Mouse (Mus musculus): ENCODE measurements around the gene Eif4b. TPM values are rescaled to one million over a fixed set of nuclear protein-coding genes. Genes with fewer than 3 reads are reported as not detected.

The Eif4b gene
- polyA plus RNA-seq, 2 experiments = 133 to 199 TPM

- 0 out of 2 replicates have a peak, but pooled peaks cover 4% of the 10 kb centered on the region for H3K4me1 ChIP-seq (ENCODE audit: control insufficient read depth, insufficient read depth, low read length)
- peaks cover 38% of the 10 kb centered on the region for H3K36me3 ChIP-seq (ENCODE audit: control insufficient read depth, insufficient read depth, low read length)
- H3K4me2 ChIP-seq (replicated peaks; ENCODE audit: low read depth, low read length, severe bottlenecking) = no peak overlapping the region
- no peaks in the 10 kb centered on the region for H3K9me3 ChIP-seq (ENCODE audit: control insufficient read depth, low read length)
- 90% methylated on average over 2 of the region's 2 CpGs for WGBS
- H3K4me3 ChIP-seq (replicated peaks; ENCODE audit: low read length) = no peak overlapping the region
- no peak for TF ChIP-seq POLR2A (IDR thresholded peaks at IDR 0.05; ENCODE audit: borderline replicate concordance, extremely low read depth, insufficient read depth, insufficient read length)
- DNase-seq (ENCODE audit: low spot score) (no peak), ATAC-seq (ENCODE audit: low FRiP score, low read depth) (no peak)
- no peaks in the 10 kb centered on the region for H3K27me3 ChIP-seq (ENCODE audit: control insufficient read depth, insufficient read depth, low read length)
- H3K27ac ChIP-seq (replicated peaks; ENCODE audit: low read depth, low read length) = no peak overlapping the region
- H3K9ac ChIP-seq (ENCODE audit: low read depth, low read length, severe bottlenecking) = peak overlapping the region; percentile 76; the same call in 1 of the 2 replicates
Observed at GRCm38 (mm10) chr15:102134709-102135108, 61.1 kb downstream of the Eif4b start.

GRCm38 (mm10) chr15:102135522-102136128, 62.1 kb downstream of the Eif4b start:
- H3K27ac ChIP-seq (replicated peaks; ENCODE audit: low read depth, low read length) = peak overlapping the region; percentile 29; the same call in 1 of the 2 replicates
- ATAC-seq (ENCODE audit: low FRiP score, low read depth) (peak; percentile 73; the same call in 1 of the 2 replicates), DNase-seq (ENCODE audit: low spot score) (no peak)
- no peaks in the 10 kb centered on the region for H3K9me3 ChIP-seq (ENCODE audit: control insufficient read depth, low read length)
- peak overlapping the region; percentile 57 for H3K4me2 ChIP-seq (replicated peaks; ENCODE audit: low read depth, low read length, severe bottlenecking)
- H3K27me3 ChIP-seq (ENCODE audit: control insufficient read depth, insufficient read depth, low read length) = no peaks in the 10 kb centered on the region
- no peak for TF ChIP-seq POLR2A (IDR thresholded peaks at IDR 0.05; ENCODE audit: borderline replicate concordance, extremely low read depth, insufficient read depth, insufficient read length)
- peak overlapping the region; percentile 77 for H3K4me3 ChIP-seq (replicated peaks; ENCODE audit: low read length)
- 0 out of 2 replicates have a peak, but pooled peaks cover 4% of the 10 kb centered on the region for H3K4me1 ChIP-seq (ENCODE audit: control insufficient read depth, insufficient read depth, low read length)
- peaks cover 29% of the 10 kb centered on the region for H3K36me3 ChIP-seq (ENCODE audit: control insufficient read depth, insufficient read depth, low read length)
- 4% methylated on average over 19 of the region's 35 CpGs for WGBS
- H3K9ac ChIP-seq (ENCODE audit: low read depth, low read length, severe bottlenecking) = peak overlapping the region; percentile 76

GRCm38 (mm10) chr15:102136129-102136758, 62.7 kb downstream of the Eif4b start, which contains the start of gene Spryd3:
TSS of gene Spryd3 (minus strand) at chr15:102136234.
- DNase-seq (ENCODE audit: low spot score) (peak; percentile 92), ATAC-seq (ENCODE audit: low FRiP score, low read depth) (peak; percentile 99)
- Histone ChIP-seq H3K9me3 (ENCODE audit: control insufficient read depth, low read length) (no peaks in the 10 kb centered on the region), H3K27ac (replicated peaks; ENCODE audit: low read depth, low read length) (peak within 1 kb of the TSS; percentile 67; the same call in 1 of the 2 replicates), H3K4me3 (replicated peaks; ENCODE audit: low read length) (peak within 1 kb of the TSS; percentile 77), H3K4me1 (ENCODE audit: control insufficient read depth, insufficient read depth, low read length) (0 out of 2 replicates have a peak, but pooled peaks cover 4% of the 10 kb centered on the region), H3K9ac (ENCODE audit: low read depth, low read length, severe bottlenecking) (peak within 1 kb of the TSS; percentile 76), H3K27me3 (ENCODE audit: control insufficient read depth, insufficient read depth, low read length) (no peaks in the 10 kb centered on the region), H3K36me3 (ENCODE audit: control insufficient read depth, insufficient read depth, low read length) (peaks cover 23% of the 10 kb centered on the region), H3K4me2 (replicated peaks; ENCODE audit: low read depth, low read length, severe bottlenecking) (peak within 1 kb of the TSS; percentile 84)
- WGBS = 2% methylated on average over 45 of the region's 50 CpGs
- peak; percentile 83; the same call in 1 of the 2 replicates for TF ChIP-seq POLR2A (IDR thresholded peaks at IDR 0.05; ENCODE audit: borderline replicate concordance, extremely low read depth, insufficient read depth, insufficient read length)

- DNase-seq (ENCODE audit: low spot score) (no peak), ATAC-seq (ENCODE audit: low FRiP score, low read depth) (no peak)
- no peaks in the 10 kb centered on the region for H3K9me3 ChIP-seq (ENCODE audit: control insufficient read depth, low read length)
- H3K4me2 ChIP-seq (replicated peaks; ENCODE audit: low read depth, low read length, severe bottlenecking) = no peak overlapping the region
- no peak overlapping the region for H3K27ac ChIP-seq (replicated peaks; ENCODE audit: low read depth, low read length)
- WGBS = 90% methylated on average over 5 of the region's 5 CpGs
- H3K4me3 ChIP-seq (replicated peaks; ENCODE audit: low read length) = no peak overlapping the region
- H3K36me3 ChIP-seq (ENCODE audit: control insufficient read depth, insufficient read depth, low read length) = no peaks in the 10 kb centered on the region
- peaks cover 22% of the 10 kb centered on the region for H3K27me3 ChIP-seq (ENCODE audit: control insufficient read depth, insufficient read depth, low read length)
- no peak overlapping the region for H3K9ac ChIP-seq (ENCODE audit: low read depth, low read length, severe bottlenecking)
- H3K4me1 ChIP-seq (ENCODE audit: control insufficient read depth, insufficient read depth, low read length) = peaks cover 13% of the 10 kb centered on the region
- TF ChIP-seq POLR2A (IDR thresholded peaks at IDR 0.05; ENCODE audit: borderline replicate concordance, extremely low read depth, insufficient read depth, insufficient read length) = no peak
Observed at GRCm38 (mm10) chr15:102141120-102141519, 67.5 kb downstream of the Eif4b start.
